11 mouse cellular contexts compared by ENCODE assay signal in the genomic region with DNA sequence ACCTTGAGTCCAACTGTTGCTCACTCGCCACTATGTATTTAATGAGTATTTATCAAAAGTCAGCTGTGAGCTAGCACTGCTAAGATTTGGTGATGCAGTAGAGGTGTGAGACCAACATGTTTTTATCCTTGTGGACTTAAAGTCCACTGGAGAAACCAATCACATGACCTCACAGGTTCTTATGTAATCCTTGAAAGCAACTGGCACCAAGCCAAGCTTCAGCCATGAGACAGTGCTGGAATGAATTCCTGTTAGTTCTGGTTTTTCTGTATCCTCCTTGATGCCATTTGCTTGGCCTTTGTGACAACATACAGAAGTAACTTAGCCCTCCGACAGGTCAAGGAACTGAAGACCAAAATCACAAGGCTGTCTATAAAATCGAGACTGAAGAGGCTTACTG.
DNase-seq lines count a peak whose midpoint lies in the region; TF ChIP-seq lines count a peak whose summit lies in the region.
"Had no signal": no experiment of that assay in that cellular context is flagged by ENCODE, and none has a peak within 500 bp of the region (broad histone marks: within the 10 kb centered on the region; RNA-seq: fewer than 3 reads in every experiment).

No protein-coding gene starts in this region.

- no peaks in the 10 kb centered on the region for H3K4me1 ChIP-seq in lung, adult 2 months (ENCODE audit: control insufficient read depth, insufficient read depth, low read length)
- H3K4me1 ChIP-seq: intestine, embryonic 15.5 days had no signal

- peak; percentile 41 to 56 for DNase-seq in cerebellum, postnatal 10 days
- DNase-seq in cerebellum, adult 11-12 months = no peak
- no peak for DNase-seq in layer of hippocampus, adult 2 months (ENCODE audit: low spot score in 2 of 2)
- DNase-seq in layer of hippocampus, adult 9-11 months = no peak
- peak; percentile 80 for DNase-seq in adipocyte (ENCODE audit: low spot score)
- peak; percentile 14 for DNase-seq in lung, adult 2 months
- DNase-seq in layer of hippocampus, postnatal 14 days (ENCODE audit: low spot score in 2 of 2) = no peak
- DNase-seq in left cerebral cortex, postnatal 4 days = no peak

- intact Hi-C loops in left cerebral cortex, postnatal 4 days (cut with DNase I) = no loop called here

- TF ChIP-seq CTCF in layer of hippocampus, adult 2 months (conservative IDR thresholded peaks at IDR 0.05) = no peak
- no peak for TF ChIP-seq CTCF in lung, adult 2 months (IDR thresholded peaks at IDR 0.05; ENCODE audit: insufficient read depth, low read length)

- peak overlapping the region; percentile 67 for H3K27ac ChIP-seq in layer of hippocampus, adult 2 months
- H3K27ac ChIP-seq: intestine, embryonic 15.5 days; macrophage had no signal

- no peak for TF ChIP-seq POLR2A in lung, adult 2 months (IDR thresholded peaks at IDR 0.05; ENCODE audit: borderline replicate concordance, extremely low read depth, low read depth, low read length)

- WGBS in lung, adult 2 months = 89% methylated on average over 3 of the region's 3 CpGs

- no peak overlapping the region for H3K4me3 ChIP-seq in layer of hippocampus, adult 2 months
- no peak overlapping the region for H3K4me3 ChIP-seq in lung, adult 2 months (replicated peaks; ENCODE audit: extremely low read depth, low read depth, low read length)
- H3K4me3 ChIP-seq: intestine, embryonic 15.5 days; myocyte had no signal

Comparison
In these comparisons a context has a peak if more than half of its experiments do, and no peak if none do; other contexts are left out.
1. DNase-seq: peak in cerebellum, postnatal 10 days (2 of 2), adipocyte (single experiment) and lung, adult 2 months (single experiment); none in cerebellum, adult 11-12 months (single experiment), layer of hippocampus, adult 2 months (0 of 2), layer of hippocampus, adult 9-11 months (single experiment), layer of hippocampus, postnatal 14 days (0 of 2) and left cerebral cortex, postnatal 4 days (single experiment).